Mouse (Mus musculus): ENCODE measurements around the gene Rbfox3. TPM values are rescaled to one million over a fixed set of nuclear protein-coding genes. Genes with fewer than 3 reads are reported as not detected.

The Rbfox3 gene
- polyA plus RNA-seq, 1 experiment from 2014 or later = 0.13 TPM

GRCm38 (mm10) chr11:118504180-118504454 is 407.3 kb downstream of the Rbfox3 start:
- 40% methylated on average over 5 of the region's 5 CpGs for WGBS
- peaks cover 21% of the 10 kb centered on the region for H3K27me3 ChIP-seq (ENCODE audit: insufficient read depth, low read length)

GRCm38 (mm10) chr11:118503418-118504179 is 407.8 kb downstream of the Rbfox3 start:
- Histone ChIP-seq H3K4me2 (0 out of 2 replicates have a peak overlapping the region, but pooled peaks have one; percentile 7), H3K9ac (no peak overlapping the region)
- TF ChIP-seq CTCF (IDR thresholded peaks at IDR 0.05; ENCODE audit: low read depth) = no peak

More at GRCm38 (mm10) chr11:118504180-118504454, 407.3 kb downstream of the Rbfox3 start:
- Histone ChIP-seq H3K27ac (ENCODE audit: low read depth) (no peak overlapping the region), H3K4me2 (no peak overlapping the region), H3K36me3 (ENCODE audit: insufficient read depth) (no peaks in the 10 kb centered on the region), H3K9me3 (ENCODE audit: low read depth, low read length) (no peaks in the 10 kb centered on the region), H3K4me1 (ENCODE audit: insufficient read depth) (no peaks in the 10 kb centered on the region), H3K4me3 (ENCODE audit: low read depth, low read length) (no peak overlapping the region), H3K9ac (no peak overlapping the region)
- no peak for TF ChIP-seq CTCF (IDR thresholded peaks at IDR 0.05; ENCODE audit: low read depth)
- DNase-seq = peak; percentile 6
- no peak for ATAC-seq (ENCODE audit: insufficient read depth)

GRCm38 (mm10) chr11:118502990-118503389 is 408.4 kb downstream of the Rbfox3 start:
- H3K27me3 ChIP-seq (ENCODE audit: insufficient read depth, low read length) = peaks cover 21% of the 10 kb centered on the region
- WGBS = 38% methylated on average over 6 of the region's 6 CpGs

More at GRCm38 (mm10) chr11:118503418-118504179, 407.8 kb downstream of the Rbfox3 start:
- WGBS = 15% methylated on average over 34 of the region's 34 CpGs
- no peak overlapping the region for H3K27ac ChIP-seq (ENCODE audit: low read depth)
- H3K27me3 ChIP-seq (ENCODE audit: insufficient read depth, low read length) = peaks cover 21% of the 10 kb centered on the region
- no peaks in the 10 kb centered on the region for H3K36me3 ChIP-seq (ENCODE audit: insufficient read depth)
- no peak overlapping the region for H3K4me3 ChIP-seq (ENCODE audit: low read depth, low read length)
- ATAC-seq (ENCODE audit: insufficient read depth) (no peak), DNase-seq (no peak)
- H3K4me1 ChIP-seq (ENCODE audit: insufficient read depth) = no peaks in the 10 kb centered on the region
- H3K9me3 ChIP-seq (ENCODE audit: low read depth, low read length) = no peaks in the 10 kb centered on the region

GRCm38 (mm10) chr11:118496066-118496689 is 415.2 kb downstream of the Rbfox3 start:
- Histone ChIP-seq H3K9ac (no peak overlapping the region), H3K27me3 (ENCODE audit: insufficient read depth, low read length) (no peaks in the 10 kb centered on the region), H3K36me3 (ENCODE audit: insufficient read depth) (no peaks in the 10 kb centered on the region), H3K4me3 (ENCODE audit: low read depth, low read length) (no peak overlapping the region), H3K4me1 (ENCODE audit: insufficient read depth) (no peaks in the 10 kb centered on the region), H3K27ac (ENCODE audit: low read depth) (no peak overlapping the region), H3K9me3 (ENCODE audit: low read depth, low read length) (no peaks in the 10 kb centered on the region), H3K4me2 (no peak overlapping the region)
- DNase-seq (no peak), ATAC-seq (ENCODE audit: insufficient read depth) (no peak)
- no peak for TF ChIP-seq CTCF (IDR thresholded peaks at IDR 0.05; ENCODE audit: low read depth)
- WGBS = 60% methylated on average over 20 of the region's 20 CpGs

More at GRCm38 (mm10) chr11:118502990-118503389, 408.4 kb downstream of the Rbfox3 start:
- Histone ChIP-seq H3K27ac (ENCODE audit: low read depth) (no peak overlapping the region), H3K4me1 (ENCODE audit: insufficient read depth) (no peaks in the 10 kb centered on the region), H3K4me2 (no peak overlapping the region), H3K9ac (no peak overlapping the region), H3K9me3 (ENCODE audit: low read depth, low read length) (no peaks in the 10 kb centered on the region), H3K36me3 (ENCODE audit: insufficient read depth) (no peaks in the 10 kb centered on the region), H3K4me3 (ENCODE audit: low read depth, low read length) (no peak overlapping the region)
- no peak for TF ChIP-seq CTCF (IDR thresholded peaks at IDR 0.05; ENCODE audit: low read depth)
- no peak for ATAC-seq (ENCODE audit: insufficient read depth)
- DNase-seq = no peak

- ATAC-seq (ENCODE audit: insufficient read depth) (no peak), DNase-seq (no peak)
- Histone ChIP-seq H3K4me2 (no peak overlapping the region), H3K36me3 (ENCODE audit: insufficient read depth) (no peaks in the 10 kb centered on the region), H3K27ac (ENCODE audit: low read depth) (no peak overlapping the region), H3K9me3 (ENCODE audit: low read depth, low read length) (no peaks in the 10 kb centered on the region), H3K27me3 (ENCODE audit: insufficient read depth, low read length) (no peaks in the 10 kb centered on the region), H3K9ac (no peak overlapping the region), H3K4me1 (ENCODE audit: insufficient read depth) (no peaks in the 10 kb centered on the region), H3K4me3 (ENCODE audit: low read depth, low read length) (no peak overlapping the region)
- 40% methylated on average over 5 of the region's 5 CpGs for WGBS
- TF ChIP-seq CTCF (IDR thresholded peaks at IDR 0.05; ENCODE audit: low read depth) = no peak
Measured at GRCm38 (mm10) chr11:118495065-118495464, 416.3 kb downstream of the Rbfox3 start.

GRCm38 (mm10) chr11:118494001-118494737 is 417.2 kb downstream of the Rbfox3 start:
- Histone ChIP-seq H3K27me3 (ENCODE audit: insufficient read depth, low read length) (no peaks in the 10 kb centered on the region), H3K27ac (ENCODE audit: low read depth) (no peak overlapping the region), H3K9me3 (ENCODE audit: low read depth, low read length) (no peaks in the 10 kb centered on the region), H3K4me1 (ENCODE audit: insufficient read depth) (no peaks in the 10 kb centered on the region), H3K9ac (no peak overlapping the region), H3K4me2 (no peak overlapping the region), H3K4me3 (ENCODE audit: low read depth, low read length) (no peak overlapping the region), H3K36me3 (ENCODE audit: insufficient read depth) (no peaks in the 10 kb centered on the region)
- no peak for TF ChIP-seq CTCF (IDR thresholded peaks at IDR 0.05; ENCODE audit: low read depth)
- ATAC-seq (ENCODE audit: insufficient read depth) = no peak
- WGBS = 67% methylated on average over 12 of the region's 12 CpGs
- no peak for DNase-seq

- DNase-seq = no peak
- Histone ChIP-seq H3K4me2 (no peak overlapping the region), H3K9ac (no peak overlapping the region), H3K4me3 (ENCODE audit: low read depth, low read length) (no peak overlapping the region), H3K4me1 (ENCODE audit: insufficient read depth) (no peaks in the 10 kb centered on the region), H3K27me3 (ENCODE audit: insufficient read depth, low read length) (no peaks in the 10 kb centered on the region), H3K27ac (ENCODE audit: low read depth) (no peak overlapping the region), H3K9me3 (ENCODE audit: low read depth, low read length) (no peaks in the 10 kb centered on the region), H3K36me3 (ENCODE audit: insufficient read depth) (no peaks in the 10 kb centered on the region)
- ATAC-seq (ENCODE audit: insufficient read depth) = no peak
- no peak for TF ChIP-seq CTCF (IDR thresholded peaks at IDR 0.05; ENCODE audit: low read depth)
- WGBS = 60% methylated on average over 2 of the region's 2 CpGs
Measured at GRCm38 (mm10) chr11:118493458-118493857, 417.9 kb downstream of the Rbfox3 start.
